Mouse (Mus musculus) embryonic facial prominence, embryonic 10.5 days (tissue): ENCODE measurements at regions not wholly inside any gene's neighbourhood (a gene's known extent, or its start where the extent isn't known, plus 50 kb on each side); places are given as distances from the start of the nearest gene placed in this dataset.
A peak's percentile ranks its signal among the peaks of the same experiment; 100 is the strongest.
"Not testable (repeated sequence)": the region's sequence is repeated elsewhere in the genome, so short reads cannot be mapped to it uniquely, and the experiment has no call there.

Experiments used
- DNase-seq: peaks from one replicate; pipeline ENCODE4 v3.0.0-alpha.2; 2017; ENCODE audit warnings: low spot score
- H3K27ac ChIP-seq: fragments of 300-500 bp; sonication (generic); replicated peaks from 2 replicates; pipeline ENCODE4 v1.5.1; 2016; ENCODE audit warnings: mild to moderate bottlenecking
- H3K27me3 ChIP-seq: fragments of 300-500 bp; sonication (generic); replicated peaks from 2 replicates; pipeline ENCODE4 v1.6.1; 2016; ENCODE audit warnings: low read depth, mild to moderate bottlenecking; ENCODE audit not compliant: poor library complexity, severe bottlenecking
- H3K36me3 ChIP-seq: fragments of 300-500 bp; sonication (generic); replicated peaks from 2 replicates; pipeline ENCODE4 v1.6.1; 2016; ENCODE audit warnings: mild to moderate bottlenecking, moderate library complexity
- H3K4me1 ChIP-seq: fragments of 300-500 bp; sonication (generic); 2 replicates; pipeline ENCODE4 v1.6.1; 2016
- H3K4me3 ChIP-seq: fragments of 300-500 bp; sonication (generic); 2 replicates; pipeline ENCODE4 v1.5.1; 2016; ENCODE audit warnings: mild to moderate bottlenecking, moderate library complexity
- H3K9me3 ChIP-seq: fragments of 300-500 bp; sonication (generic); 2 replicates; pipeline ENCODE4 v1.6.1; 2016; ENCODE audit warnings: mild to moderate bottlenecking
- WGBS: fragments of 180-500 bp; shearing (Covaris S2); methylation state at CpG from one replicate; pipeline ENCODE4 v1.1.7; 2016; 5-methylcytosine and 5-hydroxymethylcytosine counted together

- not testable (repeated sequence) for H3K36me3 ChIP-seq, H3K27ac ChIP-seq, H3K4me3 ChIP-seq, H3K27me3 ChIP-seq, DNase-seq, H3K4me1 ChIP-seq, H3K9me3 ChIP-seq
- WGBS: 90% methylated on average over 6 of the region's 6 CpGs
Observed at GRCm38 (mm10) chr5:4361547-4361946, 169.4 kb downstream of the Mterf1b start.

- H3K9me3 ChIP-seq, H3K36me3 ChIP-seq, H3K27me3 ChIP-seq, H3K27ac ChIP-seq, H3K4me1 ChIP-seq, H3K4me3 ChIP-seq: not testable (repeated sequence)
- DNase-seq: peak; percentile 21
- 30% methylated on average over 7 of the region's 7 CpGs for WGBS
Observed at GRCm38 (mm10) chr5:4384719-4385118, 192.6 kb downstream of the Mterf1b start.

DNA sequence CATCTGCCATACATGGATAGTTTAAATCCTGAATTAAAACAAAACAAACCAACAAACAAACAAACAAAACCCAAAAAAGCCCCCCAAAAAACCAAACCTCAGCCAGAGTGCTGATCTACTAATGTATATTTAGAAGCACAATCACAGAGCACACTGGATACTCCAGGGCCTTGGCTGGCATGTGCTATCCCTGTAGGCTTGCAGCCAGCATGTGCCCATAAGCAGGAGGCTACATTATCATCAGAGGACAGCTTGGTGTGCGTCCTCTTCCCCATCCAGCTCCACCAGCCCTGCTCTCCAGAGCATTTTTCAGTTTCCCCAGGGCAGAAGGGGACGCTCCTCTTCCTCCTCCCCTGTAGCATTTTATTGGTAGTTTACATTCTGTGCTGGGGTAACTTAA lies 198.9 kb downstream of the Mterf1b start:
- Histone ChIP-seq H3K4me3 (no peak overlapping the region), H3K9me3 (no peaks in the 10 kb centered on the region), H3K36me3 (no peaks in the 10 kb centered on the region), H3K27me3 (no peaks in the 10 kb centered on the region), H3K27ac (no peak overlapping the region), H3K4me1 (no peaks in the 10 kb centered on the region)
- no peak for DNase-seq
- WGBS: 72% methylated on average over 2 of the region's 2 CpGs

GRCm38 (mm10) chr5:4394353-4395052 lies 202.3 kb downstream of the Mterf1b start:
- H3K27ac ChIP-seq, H3K4me3 ChIP-seq, DNase-seq, H3K36me3 ChIP-seq, H3K9me3 ChIP-seq, H3K27me3 ChIP-seq, H3K4me1 ChIP-seq: not testable (repeated sequence)
- 78% methylated on average over 7 of the region's 7 CpGs for WGBS

- Histone ChIP-seq H3K27ac (no peak overlapping the region), H3K27me3 (no peaks in the 10 kb centered on the region), H3K36me3 (no peaks in the 10 kb centered on the region)
Observed at GRCm38 (mm10) chr5:4398087-4398486, 205.9 kb downstream of the Mterf1b start.

GRCm38 (mm10) chr5:4417761-4418160 lies 225.6 kb downstream of the Mterf1b start:
- no peak overlapping the region for H3K4me3 ChIP-seq
- H3K4me1 ChIP-seq: no peaks in the 10 kb centered on the region
- H3K9me3 ChIP-seq: no peaks in the 10 kb centered on the region
- WGBS: 91% methylated on average over 1 of the region's 1 CpGs
- H3K36me3 ChIP-seq: no peaks in the 10 kb centered on the region
- H3K27me3 ChIP-seq: no peaks in the 10 kb centered on the region
- H3K27ac ChIP-seq: no peak overlapping the region
- no peak for DNase-seq

More at GRCm38 (mm10) chr5:4398087-4398486, 205.9 kb downstream of the Mterf1b start:
- Histone ChIP-seq H3K9me3 (no peaks in the 10 kb centered on the region), H3K4me3 (no peak overlapping the region), H3K4me1 (no peaks in the 10 kb centered on the region)
- DNase-seq: no peak
